Mouse (Mus musculus) adrenal gland, adult 2 months (tissue): ENCODE data around the gene Gm49398. TPM values are rescaled to one million over a fixed set of nuclear protein-coding genes. Genes with fewer than 3 reads are reported as not detected.
A peak's percentile ranks its signal among the peaks of the same experiment; 100 is the strongest.

Experiments used
- DNase-seq: peaks from one replicate; pipeline ENCODE4 v3.0.0; 2021
- long read RNA-seq: library from polyadenylated mRNA; stranded (forward); transcript quantifications from one replicate; pipeline ENCODE4 v2.0.0, GENCODE M21; 2021
- microRNA-seq, 2 experiments: library from miRNA; unstranded; fragments of <30 nt; microRNA quantifications; one replicate each; pipeline ENCODE4 v1.2.0; 2021
- polyA plus RNA-seq: library from polyadenylated mRNA; depleted of rRNA; stranded (reverse); fragments of >200 nt; gene quantifications from 2 replicates; pipeline ENCODE4 v1.2.3, GENCODE M21; 2012; rRNA removed
- total RNA-seq, 2 experiments: library from RNA; stranded (reverse); gene quantifications; 2 replicates each; pipeline ENCODE4 v1.2.3; 2021

The Gm49398 gene
- total RNA-seq (not detected), polyA plus RNA-seq (not detected in 2 replicates)
- long read RNA-seq: 0 reads

DNA sequence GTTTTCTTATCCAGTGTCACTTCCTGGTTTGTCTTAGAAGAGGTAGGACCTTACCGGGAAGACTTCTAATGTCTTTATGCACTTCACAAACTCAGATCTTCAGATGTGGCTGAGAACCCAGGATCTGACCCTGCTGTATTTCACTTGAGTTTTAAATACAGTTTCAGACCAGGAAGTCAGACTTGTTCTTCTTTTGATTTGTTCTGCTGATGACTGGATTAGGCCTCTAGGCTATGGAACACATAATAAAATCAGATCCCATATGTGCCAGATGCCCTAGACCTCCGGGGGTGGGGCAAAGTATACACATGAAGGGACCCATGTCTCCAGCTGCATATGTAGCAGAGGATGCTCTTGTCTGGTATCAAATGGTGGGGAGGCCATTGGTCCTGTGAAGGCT is at the start of gene Gm49398:
Gm49398 (minus strand) TSS at position 101 of the 400 bp plus-strand sequence.
- DNase-seq: no peak

DNA sequence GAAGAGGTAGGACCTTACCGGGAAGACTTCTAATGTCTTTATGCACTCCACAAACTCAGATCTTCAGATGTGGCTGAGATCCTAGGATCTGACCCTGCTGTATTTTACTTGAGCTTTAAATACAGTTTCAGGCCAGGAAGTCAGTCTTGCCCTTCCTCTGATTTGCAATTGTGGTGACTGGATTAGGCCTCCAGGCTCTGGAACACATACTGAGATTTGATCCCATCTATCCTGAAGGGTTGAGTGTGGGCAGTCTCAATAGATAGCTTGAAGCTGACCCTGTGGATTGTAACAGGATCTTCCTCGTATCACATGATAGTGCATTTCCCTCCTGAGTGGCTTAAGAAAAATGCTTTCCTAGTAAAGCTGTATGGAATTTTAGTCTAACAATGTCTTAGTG is 33.4 kb downstream of the Gm49398 start, which contains the start of gene Cts8:
Cts8 (minus strand) TSS at position 101 of the 400 bp plus-strand sequence.
- no peak for DNase-seq

DNA sequence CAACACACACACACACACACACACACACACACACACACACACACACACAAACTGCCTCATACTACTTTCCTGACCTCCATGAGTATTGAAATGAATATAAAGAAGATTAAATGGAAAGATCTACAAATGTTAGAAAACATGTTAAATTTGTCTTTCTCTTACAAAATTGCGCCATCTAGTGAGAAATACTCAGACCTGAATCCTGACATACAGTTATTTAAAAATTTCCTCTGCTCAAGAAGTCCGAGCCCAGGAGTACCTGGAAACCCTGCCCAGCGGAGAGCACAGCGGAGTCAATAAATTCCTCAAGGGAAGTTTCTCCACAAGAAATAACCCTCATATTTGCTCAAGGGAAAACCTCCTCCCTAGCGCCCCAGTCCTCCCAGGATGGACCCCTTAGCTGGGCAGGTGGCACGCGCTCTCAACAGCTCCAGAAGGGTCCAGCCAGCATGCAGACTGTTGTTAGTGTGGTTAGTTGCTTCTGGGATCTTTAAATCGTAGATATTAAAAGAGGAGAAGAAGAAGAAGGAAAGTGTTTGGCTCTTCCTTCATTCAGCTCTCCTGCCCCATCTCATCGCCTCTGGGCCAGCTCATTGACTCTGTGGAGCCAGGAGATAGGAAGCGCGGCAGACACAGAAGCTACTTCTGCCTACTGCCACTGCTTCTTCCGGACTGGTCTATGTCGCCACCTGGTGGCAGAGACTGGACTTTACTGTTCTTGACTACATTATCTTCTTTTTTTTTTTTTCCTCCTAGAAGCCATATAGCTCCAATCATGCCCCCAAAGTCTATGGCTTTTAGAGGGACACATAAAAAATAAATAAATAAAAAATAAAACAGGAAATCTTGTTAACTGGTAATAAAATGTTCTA is 47.3 kb downstream of the Gm49398 start:
- peak; percentile 27 for DNase-seq

DNA sequence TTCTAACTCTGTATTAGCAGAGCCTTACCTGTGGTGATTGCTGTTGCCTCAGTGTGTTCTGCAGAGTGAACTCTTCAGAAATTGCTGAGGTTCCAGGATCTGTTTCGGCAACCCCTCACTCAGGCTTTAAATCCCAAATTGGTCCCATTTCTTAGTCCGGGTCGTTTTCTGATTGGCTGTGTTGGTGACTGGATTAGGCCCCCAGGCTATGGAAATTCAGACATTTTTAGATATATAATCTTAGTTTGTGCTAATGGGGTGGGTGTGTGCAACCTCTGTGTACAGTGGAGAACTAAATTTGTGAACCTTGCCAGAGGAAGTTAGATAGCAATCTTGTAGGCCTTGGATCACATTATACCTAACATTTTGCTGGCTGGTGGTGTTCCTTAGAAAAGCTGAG is 85.3 kb downstream of the Gm49398 start, which contains the start of gene Cts6:
Cts6 (minus strand) TSS at position 101 of the 400 bp plus-strand sequence.
- no peak for DNase-seq

Small RNA genes lying within 50 kb of the gene (microRNA-seq; reads per million reads assigned to microRNA genes)
- gene Gm27704: 0 reads per million in 2 experiments

Other genes with a start within 250 kb of the Gm49398 start
- gene Ctsq, start 248.2 kb downstream of the Gm49398 start, total RNA-seq: not detected
- gene Ctsq, start 248.2 kb downstream of the Gm49398 start, polyA plus RNA-seq: not detected in 2 replicates
- not detected for gene Ctsr, start 124.6 kb downstream of the Gm49398 start, total RNA-seq
- gene Ctsr, start 124.6 kb downstream of the Gm49398 start, polyA plus RNA-seq: not detected in 2 replicates
- not detected for gene Cts6, start 85.4 kb downstream of the Gm49398 start, total RNA-seq
- gene Cts6, start 85.4 kb downstream of the Gm49398 start, polyA plus RNA-seq: not detected in 2 replicates
- gene Cts8, start 33.5 kb downstream of the Gm49398 start, total RNA-seq: not detected
- not detected in 2 replicates for gene Cts8, start 33.5 kb downstream of the Gm49398 start, polyA plus RNA-seq
- not detected for gene Cts7, start 69.4 kb upstream of the Gm49398 start, total RNA-seq
- not detected in 2 replicates for gene Cts7, start 69.4 kb upstream of the Gm49398 start, polyA plus RNA-seq